Mouse (Mus musculus) cerebellum, adult 2 months (tissue): ENCODE measurements at regions not wholly inside any gene's neighbourhood (a gene's known extent, or its start where the extent isn't known, plus 50 kb on each side); places are given as distances from the start of the nearest gene placed in this dataset.

ENCODE experiments used
- DNase-seq, 2 experiments: peaks; one replicate each; pipeline ENCODE4 v3.0.0; 2021
- H3K27ac ChIP-seq: fragments of 200-500 bp; 2 replicates; pipeline ENCODE4 v1.5.1; 2012; ENCODE audit warnings: low read length, control low read depth, inconsistent platforms; ENCODE audit not compliant: insufficient read depth
- H3K27me3 ChIP-seq: fragments of 200-500 bp; 2 replicates; pipeline ENCODE4 v1.6.1; 2012; ENCODE audit warnings: inconsistent platforms, mild to moderate bottlenecking, low read length, moderate library complexity; ENCODE audit not compliant: control insufficient read depth, insufficient read depth
- H3K4me1 ChIP-seq: fragments of 200-500 bp; 2 replicates; pipeline ENCODE4 v1.6.1; 2011; ENCODE audit warnings: low read length; ENCODE audit not compliant: control insufficient read depth, insufficient read depth
- H3K4me3 ChIP-seq: fragments of 200-500 bp; replicated peaks from 2 replicates; pipeline ENCODE3; 2011; ENCODE audit warnings: mild to moderate bottlenecking, low read depth, low read length, control low read depth; ENCODE audit not compliant: insufficient read depth
- CTCF ChIP-seq: fragments of 200-500 bp; IDR thresholded peaks from 2 replicates; pipeline ENCODE4 v1.5.1; 2011; ENCODE audit warnings: low read depth, mild to moderate bottlenecking, control low read depth, low read length, moderate library complexity, borderline replicate concordance; ENCODE audit not compliant: insufficient read depth
- POLR2A ChIP-seq: fragments of 200-500 bp; IDR thresholded peaks from 2 replicates; pipeline ENCODE4 v1.6.1; 2011; ENCODE audit warnings: low read length, control low read depth, borderline replicate concordance; ENCODE audit not compliant: insufficient read depth
- WGBS: fragments of 180-500 bp; shearing (Covaris S2); methylation state at CpG from one replicate; pipeline ENCODE4 v1.1.7; 2018; 5-methylcytosine and 5-hydroxymethylcytosine counted together

DNA sequence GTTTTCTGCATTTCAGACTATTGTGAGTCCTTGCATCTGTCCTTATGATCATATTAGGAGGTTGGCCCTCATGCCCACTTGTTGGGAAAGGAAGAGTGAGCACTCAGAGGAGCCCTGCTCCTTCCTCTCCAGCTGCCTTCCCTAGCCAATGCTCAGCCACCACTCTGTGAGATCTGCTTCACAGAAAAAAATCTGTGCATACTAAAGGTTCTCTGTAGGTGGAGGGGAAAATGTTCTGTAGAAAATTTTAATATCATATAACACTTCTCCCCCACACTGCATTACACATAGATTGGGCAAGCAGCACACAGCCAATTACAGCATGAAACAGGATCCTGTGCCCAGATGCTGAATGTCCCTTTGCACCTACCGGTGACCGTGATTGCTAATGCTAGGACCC is 185.7 kb downstream of the Lmo4 start:
- 87% methylated on average over 2 of the region's 2 CpGs for WGBS
- H3K27ac ChIP-seq, result no peak overlapping the region
- no peak for DNase-seq

DNA sequence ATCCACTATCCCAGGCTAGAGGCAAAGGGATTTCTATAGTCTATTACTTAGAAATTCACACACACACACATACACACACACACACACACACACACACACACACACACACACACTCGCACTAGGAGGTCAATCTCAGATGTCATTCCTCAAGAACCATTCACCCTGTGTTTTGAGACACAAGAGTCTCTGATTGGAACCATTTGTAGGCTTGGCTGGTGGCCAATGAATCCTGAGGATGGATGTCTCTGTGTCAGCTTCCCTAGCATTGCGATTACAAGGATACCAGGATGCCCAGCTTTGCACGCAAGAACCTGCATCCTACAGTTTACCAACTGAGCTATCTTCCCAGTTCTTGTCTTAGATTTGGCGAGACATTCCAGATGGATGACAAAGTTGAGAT is 186.5 kb downstream of the Lmo4 start:
- TF ChIP-seq CTCF (no peak), POLR2A (no peak)
- H3K27me3 ChIP-seq, result no peaks in the 10 kb centered on the region
- 59% methylated on average over 4 of the region's 4 CpGs for WGBS
- no peak for DNase-seq
- no peak overlapping the region for H3K27ac ChIP-seq
- no peak overlapping the region for H3K4me3 ChIP-seq
- H3K4me1 ChIP-seq, result no peaks in the 10 kb centered on the region

More for the DNA sequence above, 185.7 kb downstream of the Lmo4 start:
- H3K4me1 ChIP-seq, result no peaks in the 10 kb centered on the region
- H3K4me3 ChIP-seq, result no peak overlapping the region
- no peaks in the 10 kb centered on the region for H3K27me3 ChIP-seq
- TF ChIP-seq POLR2A (no peak), CTCF (no peak)

DNA sequence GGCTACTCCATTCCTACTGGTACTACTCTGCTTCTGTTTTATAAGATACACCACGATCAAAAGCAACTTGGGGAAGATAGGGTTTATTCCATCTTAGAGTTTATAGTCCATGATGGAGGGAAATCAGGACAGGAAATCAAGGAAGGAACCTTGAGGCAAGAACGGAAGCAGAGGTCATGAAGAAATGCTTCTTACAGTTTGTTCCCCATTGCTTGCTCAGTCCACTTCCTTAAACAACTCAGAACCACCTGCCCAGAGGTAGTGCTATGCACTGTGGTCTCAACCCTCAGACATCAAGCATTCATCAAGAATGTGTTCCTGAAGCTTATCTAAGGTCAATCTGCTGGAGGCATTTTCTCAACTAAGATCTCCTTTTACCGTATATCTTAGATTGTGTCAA is 189.8 kb downstream of the Lmo4 start:
- Histone ChIP-seq H3K27me3 (no peaks in the 10 kb centered on the region), H3K27ac (no peak overlapping the region), H3K4me1 (no peaks in the 10 kb centered on the region), H3K4me3 (no peak overlapping the region)
- 93% methylated on average over 3 of the region's 3 CpGs for WGBS
- no peak for DNase-seq
- no peak for TF ChIP-seq POLR2A
- no peak for TF ChIP-seq CTCF

DNA sequence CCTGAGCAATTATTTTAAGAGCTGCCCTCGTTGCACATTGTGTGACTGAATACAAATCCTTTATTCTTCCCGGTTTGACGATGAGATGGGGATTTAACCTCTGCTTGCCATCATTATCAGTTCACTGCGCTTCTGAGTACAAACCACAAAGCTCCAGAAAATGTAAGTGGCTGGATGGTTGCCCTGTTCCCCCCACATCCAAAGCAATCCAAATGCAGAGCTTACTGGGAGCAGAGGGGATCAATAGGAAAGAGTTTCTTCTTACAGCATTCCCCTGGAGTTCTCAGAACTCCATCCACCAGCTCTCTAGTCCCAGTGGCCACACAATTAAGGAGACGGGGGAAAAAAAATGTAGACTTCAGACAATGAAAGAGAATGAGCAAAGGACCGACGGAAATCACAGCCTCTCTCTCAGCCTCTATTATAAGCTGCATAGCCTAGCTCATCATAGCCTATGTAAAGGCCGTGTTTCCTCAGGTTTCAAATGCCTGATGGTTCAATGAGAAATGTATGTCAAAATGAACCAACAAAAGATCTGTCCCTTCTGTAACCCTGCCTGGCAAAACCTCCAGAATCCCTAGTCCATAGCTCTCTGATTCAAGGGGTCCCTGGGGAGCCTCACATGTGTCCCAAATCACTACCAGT is 191.4 kb downstream of the Lmo4 start:
- no peaks in the 10 kb centered on the region for H3K27me3 ChIP-seq
- no peaks in the 10 kb centered on the region for H3K4me1 ChIP-seq
- TF ChIP-seq POLR2A (no peak), CTCF (no peak)
- H3K27ac ChIP-seq, result no peak overlapping the region
- no peak overlapping the region for H3K4me3 ChIP-seq
- 65% methylated on average over 8 of the region's 8 CpGs for WGBS
- no peak for DNase-seq

DNA sequence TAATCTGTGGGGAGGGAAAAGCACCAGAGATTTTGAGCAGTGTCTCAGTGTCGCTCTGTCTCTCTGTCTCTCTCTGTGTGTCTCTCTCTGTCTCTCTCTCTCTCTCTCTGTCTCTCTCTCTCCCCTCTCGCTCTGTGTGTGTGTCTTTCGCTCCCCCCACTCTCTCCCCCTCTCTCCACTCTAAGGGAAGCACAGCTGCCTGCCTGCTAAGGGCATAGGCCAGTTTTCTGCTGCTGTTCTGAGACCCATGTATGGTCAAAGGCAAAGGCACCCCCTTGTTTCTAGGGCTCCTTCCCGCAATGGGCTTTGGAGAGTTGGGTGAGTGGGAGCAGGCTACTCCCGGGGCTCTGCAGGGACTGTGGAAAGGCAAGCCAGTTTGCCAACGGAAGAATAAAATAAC is 192.2 kb downstream of the Lmo4 start:
- Histone ChIP-seq H3K27me3 (no peaks in the 10 kb centered on the region), H3K4me3 (no peak overlapping the region), H3K4me1 (no peaks in the 10 kb centered on the region), H3K27ac (no peak overlapping the region)
- no peak for DNase-seq
- TF ChIP-seq CTCF (no peak), POLR2A (no peak)
- 65% methylated on average over 6 of the region's 6 CpGs for WGBS

DNA sequence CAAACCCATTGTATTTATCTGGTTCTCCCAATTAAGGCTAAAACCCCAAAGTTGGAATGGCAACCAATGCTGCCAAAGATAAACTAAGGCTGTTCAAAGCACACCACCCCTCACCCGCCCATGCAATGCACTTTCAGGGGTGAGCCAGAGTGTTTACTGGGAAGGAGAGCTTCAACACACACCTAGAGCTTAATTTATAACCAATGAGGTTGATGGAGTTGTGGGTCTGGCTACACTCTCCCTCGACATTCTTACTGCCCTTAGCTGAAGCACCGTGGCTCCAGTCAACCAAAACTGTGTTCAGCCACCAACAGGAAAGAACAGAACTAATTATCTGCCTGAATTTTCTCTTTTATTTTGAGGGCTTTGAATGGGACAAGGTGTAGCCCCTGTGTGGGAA is 192.8 kb downstream of the Lmo4 start:
- no peaks in the 10 kb centered on the region for H3K4me1 ChIP-seq
- TF ChIP-seq POLR2A (no peak), CTCF (no peak)
- no peak overlapping the region for H3K27ac ChIP-seq
- H3K27me3 ChIP-seq, result no peaks in the 10 kb centered on the region
- no peak for DNase-seq
- 77% methylated on average over 3 of the region's 3 CpGs for WGBS
- no peak overlapping the region for H3K4me3 ChIP-seq

DNA sequence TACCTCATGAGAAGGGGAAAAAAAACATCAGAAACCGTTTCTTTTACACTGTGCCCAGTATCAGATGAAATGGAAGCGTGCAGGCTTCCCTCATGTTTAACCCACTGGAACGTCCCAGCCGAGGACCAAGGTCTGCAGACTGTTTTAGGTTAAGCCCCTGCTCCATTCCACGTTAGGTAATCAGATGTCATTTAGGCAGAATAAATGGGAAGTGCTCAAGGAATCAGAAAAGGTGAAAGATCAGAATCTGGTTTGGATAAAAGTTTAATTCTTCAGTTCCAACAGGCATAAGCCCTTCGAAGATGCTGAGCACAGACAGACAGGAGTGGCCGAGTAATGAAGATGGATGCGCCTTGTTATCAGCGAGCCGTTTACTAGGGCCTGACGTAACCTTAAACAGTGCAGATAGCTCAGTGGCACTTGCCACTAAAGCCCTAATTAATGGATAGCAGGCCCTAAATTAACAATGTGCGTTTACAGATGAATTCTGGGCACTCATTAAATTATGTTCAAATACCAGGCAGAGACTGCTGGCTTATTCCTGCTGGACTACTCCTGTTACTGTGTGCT is 193.5 kb downstream of the Lmo4 start:
- H3K27me3 ChIP-seq, result no peaks in the 10 kb centered on the region
- H3K4me3 ChIP-seq, result no peak overlapping the region
- no peak for TF ChIP-seq CTCF
- no peak for TF ChIP-seq POLR2A
- H3K4me1 ChIP-seq, result no peaks in the 10 kb centered on the region
- no peak overlapping the region for H3K27ac ChIP-seq
- 88% methylated on average over 12 of the region's 12 CpGs for WGBS
- no peak for DNase-seq

DNA sequence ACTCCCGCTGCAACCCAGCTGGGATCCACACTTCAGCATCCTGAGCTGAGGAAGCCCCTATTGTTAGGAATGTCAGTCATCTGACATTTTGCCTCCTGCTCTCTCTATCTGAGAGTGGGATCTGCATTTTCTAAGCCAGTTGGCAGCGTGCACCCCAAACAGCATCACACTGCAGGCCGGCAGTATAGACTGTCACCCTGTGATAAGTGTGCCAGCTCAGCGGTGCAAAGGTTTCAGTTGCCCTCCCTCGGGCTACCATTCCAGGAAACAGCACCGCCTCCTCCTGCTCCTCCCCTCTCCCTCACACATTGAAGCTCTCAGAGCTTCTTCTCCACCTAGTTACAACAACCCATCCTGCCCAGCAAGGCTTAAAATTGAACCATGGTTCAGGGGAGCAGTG is 194.5 kb downstream of the Lmo4 start:
- 17% methylated on average over 6 of the region's 6 CpGs for WGBS
- DNase-seq, result no peak
- H3K4me3 ChIP-seq, result no peak overlapping the region
- no peaks in the 10 kb centered on the region for H3K27me3 ChIP-seq
- H3K27ac ChIP-seq, result no peak overlapping the region
- no peaks in the 10 kb centered on the region for H3K4me1 ChIP-seq
- TF ChIP-seq CTCF (no peak), POLR2A (no peak)
